Mouse (Mus musculus) CD8-positive naive resting alpha-beta T cell, adult 57 days (primary cell): ENCODE results near the gene Rasl11a. TPM values are rescaled to one million over a fixed set of nuclear protein-coding genes. Genes with fewer than 3 reads are reported as not detected.

Source experiments
- total RNA-seq: library from RNA; stranded (reverse); gene quantifications from one replicate; pipeline ENCODE4 v1.2.4, GENCODE M21; 2023

The Rasl11a gene
- not detected for total RNA-seq

DNA sequence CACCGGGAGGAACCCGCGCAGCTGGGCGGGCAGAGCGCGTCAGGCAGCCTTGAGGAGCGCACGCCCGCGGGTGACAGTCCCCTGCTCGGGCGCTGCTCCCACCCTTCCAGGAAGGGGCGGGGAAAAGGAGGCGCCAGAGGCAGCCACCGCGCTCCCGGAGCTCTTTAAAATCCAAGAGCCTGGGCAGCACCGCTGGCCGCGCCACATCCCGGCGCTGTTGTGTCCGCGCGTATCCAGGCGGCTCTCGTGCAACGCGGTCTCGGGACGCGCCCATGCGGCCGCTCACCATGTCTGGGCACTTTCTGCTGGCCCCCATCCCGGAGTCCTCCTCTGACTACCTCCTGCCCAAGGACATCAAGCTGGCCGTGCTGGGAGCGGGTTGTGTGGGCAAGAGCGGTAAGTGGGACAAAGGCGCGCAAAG is at the start of gene Rasl11a:
TSS of gene Rasl11a (plus strand) at position 127 of the 421 bp plus-strand sequence.

DNA sequence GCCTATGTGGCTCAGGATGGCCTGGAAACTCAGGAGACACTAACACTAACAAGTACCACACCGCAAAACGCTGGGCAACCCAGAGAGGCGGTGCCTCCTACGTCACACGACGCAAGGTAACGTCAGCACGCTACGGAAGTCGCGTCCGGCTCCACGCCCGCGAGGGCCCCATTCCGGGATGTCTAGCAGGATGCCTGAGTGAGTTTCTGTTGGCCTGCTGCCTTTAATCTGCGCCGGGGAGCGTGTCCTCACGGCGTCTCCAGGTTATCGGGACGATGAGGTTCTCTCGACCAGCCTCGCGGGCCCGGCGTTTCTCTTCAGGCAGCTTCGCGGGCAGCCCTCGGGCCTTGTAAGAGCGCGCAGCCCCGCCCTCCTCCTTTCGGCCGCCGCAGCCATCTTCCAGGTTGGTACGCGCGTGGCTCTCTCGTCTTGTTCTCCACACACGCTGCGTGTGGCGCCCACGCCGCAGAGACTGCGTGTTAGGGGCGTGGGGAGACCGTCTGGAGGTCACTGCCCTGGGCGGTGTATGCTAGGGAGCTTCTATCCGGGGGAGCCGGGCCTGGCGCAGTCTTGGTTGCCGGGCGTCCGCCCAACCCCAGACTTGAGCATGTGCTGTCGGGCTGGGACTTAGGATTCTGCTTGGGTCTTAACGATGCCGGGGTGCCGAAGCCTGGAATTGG is 12.0 kb upstream of the Rasl11a start, which contains the start of gene Rpl21:
TSS of gene Rpl21 (plus strand) at position 122 of the 680 bp plus-strand sequence.

Other genes starting within 250 kb of the Rasl11a start
- 35.5 TPM for gene Usp12, start 50.1 kb upstream of the Rasl11a start, total RNA-seq
- 852 TPM for gene Rpl21, start 12.2 kb upstream of the Rasl11a start, total RNA-seq
- gene Gtf3a, start 103.6 kb downstream of the Rasl11a start, total RNA-seq: 35.4 TPM
- 19.3 TPM for gene Mtif3, start 118.7 kb downstream of the Rasl11a start, total RNA-seq
- 19.6 TPM for gene Lnx2, start 231.5 kb downstream of the Rasl11a start, total RNA-seq
- gene Polr1d, start 232.0 kb downstream of the Rasl11a start, total RNA-seq: 108 TPM